Comparison of ENCODE assay signal across 12 mouse cellular contexts in genomic region chr4:59197078-59197424, GRCm38 (mm10). TPM values are rescaled to one million over a fixed set of nuclear protein-coding genes. Genes with fewer than 3 reads are reported as not detected.
DNase-seq lines count a peak whose midpoint lies in the region; ATAC-seq and TF ChIP-seq lines count a peak whose summit lies in the region.
"Had no signal": no experiment of that assay in that cellular context is flagged by ENCODE, and none has a peak within 500 bp of the region (broad histone marks: within the 10 kb centered on the region; RNA-seq: fewer than 3 reads in every experiment).

No protein-coding gene starts in this region.

- no peak for TF ChIP-seq RAD21 in CH12.LX (IDR thresholded peaks at IDR 0.05; ENCODE audit: low read depth, low read length)

- DNase-seq in hindbrain, embryonic 10.5 days (ENCODE audit: low spot score): no peak
- no peak for DNase-seq in CH12.LX (ENCODE audit: extremely low read depth)
- no peak for DNase-seq in adipocyte (ENCODE audit: low spot score)
- DNase-seq in layer of hippocampus, adult 8-10 months (ENCODE audit: low spot score in 2 of 2): no peak
- no peak for DNase-seq in lung, adult 2 months
- DNase-seq: cerebellum, postnatal 14 days; spleen, adult 18-20 months had no signal

- peaks cover 3% of the 10 kb centered on the region; the same call in 1 of the 2 replicates for H3K36me3 ChIP-seq in hindbrain, embryonic 10.5 days
- H3K36me3 ChIP-seq in hindbrain, embryonic 16.5 days (ENCODE audit: control insufficient read depth, insufficient read depth, low read length): no peaks in the 10 kb centered on the region
- peaks cover 0 to 19% of the 10 kb centered on the region in 2 experiments for H3K36me3 ChIP-seq in CH12.LX (replicated peaks in 1 of 2; ENCODE audit: control insufficient read depth in 1 of 2, insufficient read depth in 1 of 2, low read length in 1 of 2)
- H3K36me3 ChIP-seq in embryonic facial prominence, embryonic 12.5 days: no peaks in the 10 kb centered on the region
- 0 out of 2 replicates have a peak, but pooled peaks cover 4% of the 10 kb centered on the region for H3K36me3 ChIP-seq in liver, embryonic 15.5 days (replicated peaks)

- no peaks in the 10 kb centered on the region for H3K9me3 ChIP-seq in hindbrain, embryonic 10.5 days
- H3K9me3 ChIP-seq in hindbrain, embryonic 16.5 days (ENCODE audit: control insufficient read depth, low read length): no peaks in the 10 kb centered on the region
- H3K9me3 ChIP-seq in CH12.LX (replicated peaks; ENCODE audit: low read length): no peaks in the 10 kb centered on the region
- no peaks in the 10 kb centered on the region for H3K9me3 ChIP-seq in embryonic facial prominence, embryonic 12.5 days
- no peaks in the 10 kb centered on the region for H3K9me3 ChIP-seq in liver, embryonic 15.5 days (replicated peaks)

- dilution Hi-C loops in CH12.LX (cut with MboI; ENCODE audit: extremely low pct_ligation_motif_present, extremely low pct_unique_long_range_greater_than_20kb, low sequenced_read_pairs): no loop called here

- H3K4me1 ChIP-seq in hindbrain, embryonic 10.5 days (replicated peaks): peaks cover 31% of the 10 kb centered on the region
- peaks cover 21% of the 10 kb centered on the region for H3K4me1 ChIP-seq in hindbrain, embryonic 16.5 days (ENCODE audit: control insufficient read depth, insufficient read depth, low read depth, low read length)
- H3K4me1 ChIP-seq in CH12.LX (ENCODE audit: control insufficient read depth in 1 of 2, insufficient read depth in 2 of 2): peaks cover 40 to 88% of the 10 kb centered on the region in 2 experiments
- H3K4me1 ChIP-seq in embryonic facial prominence, embryonic 12.5 days: peaks cover 25% of the 10 kb centered on the region
- H3K4me1 ChIP-seq in liver, embryonic 15.5 days (replicated peaks): peaks cover 91% of the 10 kb centered on the region
- peaks cover 29% of the 10 kb centered on the region for H3K4me1 ChIP-seq in lung, adult 2 months (ENCODE audit: control insufficient read depth, insufficient read depth, low read length)

- no peaks in the 10 kb centered on the region for H3K27me3 ChIP-seq in hindbrain, embryonic 10.5 days (ENCODE audit: insufficient read depth, poor library complexity, severe bottlenecking)
- no peaks in the 10 kb centered on the region for H3K27me3 ChIP-seq in hindbrain, embryonic 16.5 days (replicated peaks; ENCODE audit: control insufficient read depth, insufficient read depth, low read length)
- no peaks in the 10 kb centered on the region for H3K27me3 ChIP-seq in CH12.LX (replicated peaks)
- no peaks in the 10 kb centered on the region for H3K27me3 ChIP-seq in embryonic facial prominence, embryonic 12.5 days
- no peaks in the 10 kb centered on the region for H3K27me3 ChIP-seq in liver, embryonic 15.5 days

- H3K4me3 ChIP-seq in hindbrain, embryonic 10.5 days: no peak overlapping the region
- H3K4me3 ChIP-seq in hindbrain, embryonic 16.5 days (ENCODE audit: low read length): no peak overlapping the region
- H3K4me3 ChIP-seq in CH12.LX (replicated peaks in 1 of 3; ENCODE audit: low read depth in 2 of 3, low read length in 2 of 3, poor library complexity in 1 of 3): no peak overlapping the region
- H3K4me3 ChIP-seq in embryonic facial prominence, embryonic 12.5 days: no peak overlapping the region
- H3K4me3 ChIP-seq in liver, embryonic 15.5 days (replicated peaks): peak overlapping the region; percentile 25
- H3K4me3 ChIP-seq in lung, adult 2 months (replicated peaks; ENCODE audit: extremely low read depth, low read depth, low read length): no peak overlapping the region

- TF ChIP-seq CTCF in CH12.LX (conservative IDR thresholded peaks at IDR 0.05 in 1 of 2, IDR thresholded peaks at IDR 0.05 in 1 of 2; ENCODE audit: low read depth in 2 of 2, low read length in 2 of 2): no peak
- TF ChIP-seq CTCF in lung, adult 2 months (IDR thresholded peaks at IDR 0.05; ENCODE audit: insufficient read depth, low read length): no peak

- H3K79me2 ChIP-seq in CH12.LX (replicated peaks; ENCODE audit: control insufficient read depth, extremely low read depth, insufficient read depth, poor library complexity, severe bottlenecking): peaks cover 81% of the 10 kb centered on the region

- WGBS in hindbrain, embryonic 10.5 days: 49% methylated on average over 6 of the region's 6 CpGs
- 55% methylated on average over 6 of the region's 6 CpGs for WGBS in hindbrain, embryonic 16.5 days
- 35% methylated on average over 6 of the region's 6 CpGs for WGBS in embryonic facial prominence, embryonic 12.5 days
- WGBS in liver, embryonic 15.5 days (ENCODE audit: insufficient replicate concordance): 33% methylated on average over 6 of the region's 6 CpGs
- 39% methylated on average over 6 of the region's 6 CpGs for WGBS in lung, adult 2 months

- H3K4me2 ChIP-seq in hindbrain, embryonic 16.5 days (ENCODE audit: low read length): no peak overlapping the region
- H3K4me2 ChIP-seq in CH12.LX (ENCODE audit: insufficient read depth, low read depth, poor library complexity, severe bottlenecking): peak overlapping the region; percentile 61
- H3K4me2 ChIP-seq in embryonic facial prominence, embryonic 12.5 days (replicated peaks): no peak overlapping the region
- H3K4me2 ChIP-seq in liver, embryonic 15.5 days: peak overlapping the region; percentile 71

- peak overlapping the region; percentile 37 for H3K27ac ChIP-seq in hindbrain, embryonic 10.5 days
- no peak overlapping the region for H3K27ac ChIP-seq in hindbrain, embryonic 16.5 days (ENCODE audit: low read depth, low read length)
- 0 out of 2 replicates have a peak overlapping the region, but pooled peaks have one; percentile 18 for H3K27ac ChIP-seq in CH12.LX (ENCODE audit: insufficient read depth, low read depth)
- peak overlapping the region; percentile 61 for H3K27ac ChIP-seq in embryonic facial prominence, embryonic 12.5 days
- peak overlapping the region; percentile 83 for H3K27ac ChIP-seq in liver, embryonic 15.5 days (replicated peaks)

- no peak for TF ChIP-seq EP300 in CH12.LX (IDR thresholded peaks at IDR 0.05; ENCODE audit: low read length)

- in situ Hi-C loops in CH12.LX (cut with MboI; ENCODE audit: low pct_ligation_motif_present, low pct_unique_long_range_greater_than_20kb, low sequenced_read_pairs): loop anchor here (25.0 kb wide), 1 partner anchor 140 kb away; no protein-coding TSS in a partner anchor

- ATAC-seq in hindbrain, embryonic 16.5 days: no peak
- 0 out of 2 replicates have a peak, but pooled peaks have one; percentile 22 for ATAC-seq in embryonic facial prominence, embryonic 12.5 days (ENCODE audit: insufficient number of reproducible peaks, insufficient read depth, low FRiP score, low TSS enrichment)
- ATAC-seq in liver, embryonic 15.5 days (ENCODE audit: insufficient read depth): no peak

- no peak for TF ChIP-seq POLR2A in CH12.LX (IDR thresholded peaks at IDR 0.05; ENCODE audit: low read depth, low read length)
- no peak for TF ChIP-seq POLR2A in lung, adult 2 months (IDR thresholded peaks at IDR 0.05; ENCODE audit: borderline replicate concordance, extremely low read depth, low read depth, low read length)

- H3K9ac ChIP-seq in hindbrain, embryonic 16.5 days (ENCODE audit: low read depth, low read length): no peak overlapping the region
- H3K9ac ChIP-seq in CH12.LX (ENCODE audit: insufficient read depth, low read depth): no peak overlapping the region
- H3K9ac ChIP-seq in embryonic facial prominence, embryonic 12.5 days: no peak overlapping the region
- H3K9ac ChIP-seq in liver, embryonic 15.5 days: peak overlapping the region; percentile 46; the same call in 1 of the 2 replicates

TF ChIP-seq in CH12.LX, 34 proteins besides CTCF, POLR2A, EP300 and RAD21:
- TF ChIP-seq MAFK (IDR thresholded peaks at IDR 0.05; ENCODE audit: insufficient replicate concordance, low read length) (no peak), ZKSCAN1 (IDR thresholded peaks at IDR 0.05; ENCODE audit: borderline replicate concordance, low read depth, low read length) (no peak), USF2 (conservative IDR thresholded peaks at IDR 0.05; ENCODE audit: low read depth, low read length) (no peak), ELF1 (IDR thresholded peaks at IDR 0.05; ENCODE audit: low read depth, low read length) (no peak)

RNA-seq across cellular contexts. Expression of gene Ugcg, which starts 8.0 kb away (rescaled TPM):
- 9.0 and 10.0 TPM in 2 replicates for polyA plus RNA-seq in hindbrain, embryonic 10.5 days (2016; fragmentation: Nextera tagmentation; extraction: Ambion mirVana)
- 14.3 and 15.8 TPM in 2 replicates for polyA plus RNA-seq in hindbrain, embryonic 16.5 days (2015; fragmentation: Nextera tagmentation; extraction: Ambion mirVana)
- total RNA-seq in CH12.LX (2012; rRNA removed) (28.7 and 33.8 TPM in 2 replicates), CH12.LX (2014; rRNA removed) (68.7 and 69.5 TPM in 2 replicates)
- 24.2 and 25.8 TPM in 2 replicates for polyA plus RNA-seq in CH12.LX (2012; ENCODE audit: insufficient read length, low read depth)
- 13.6 and 13.9 TPM in 2 replicates for polyA plus RNA-seq in embryonic facial prominence, embryonic 12.5 days (2016; fragmentation: Nextera tagmentation; extraction: Ambion mirVana)
- 5.0 and 5.6 TPM in 2 replicates for polyA plus RNA-seq in liver, embryonic 15.5 days (2015; fragmentation: Nextera tagmentation; extraction: Ambion mirVana)
- total RNA-seq in layer of hippocampus, adult 8-10 months (2022): 10 to 100 TPM; 62.9 to 68.4 (median 66.4) TPM
- 28.7 and 42.2 TPM in 2 replicates for polyA plus RNA-seq in lung, adult 2 months (2012; rRNA removed)

RNA-seq across cellular contexts. Expression of gene AI481877, which starts 58.3 kb away (rescaled TPM):
- not detected in 2 replicates for polyA plus RNA-seq in hindbrain, embryonic 10.5 days (2016; fragmentation: Nextera tagmentation; extraction: Ambion mirVana)
- 0.04 and 0.05 TPM in 2 replicates for polyA plus RNA-seq in hindbrain, embryonic 16.5 days (2015; fragmentation: Nextera tagmentation; extraction: Ambion mirVana)
- total RNA-seq in CH12.LX (2012; rRNA removed) (not detected in 2 replicates), CH12.LX (2014; rRNA removed) (not detected in 2 replicates)
- not detected in 2 replicates for polyA plus RNA-seq in CH12.LX (2012; ENCODE audit: insufficient read length, low read depth)
- not detected in 2 replicates for polyA plus RNA-seq in embryonic facial prominence, embryonic 12.5 days (2016; fragmentation: Nextera tagmentation; extraction: Ambion mirVana)
- polyA plus RNA-seq in liver, embryonic 15.5 days (2015; fragmentation: Nextera tagmentation; extraction: Ambion mirVana): not detected in 2 replicates
- not detected for total RNA-seq in layer of hippocampus, adult 8-10 months (2022)
- polyA plus RNA-seq in lung, adult 2 months (2012; rRNA removed): 0.07 TPM in 1 of 2 replicates, not detected in the other
- total RNA-seq: adrenal gland, adult 2 months; left cerebral cortex, adult 18-20 months had no signal
- polyA plus RNA-seq: adrenal gland, adult 2 months had no signal

Comparison
In these comparisons a context has a peak if more than half of its experiments do, and no peak if none do; other contexts are left out.
1. H3K4me2 ChIP-seq: peak in CH12.LX (single experiment) and liver, embryonic 15.5 days (single experiment); none in hindbrain, embryonic 16.5 days (single experiment) and embryonic facial prominence, embryonic 12.5 days (single experiment).